Mouse (Mus musculus) MEL (cell line): ENCODE data around the gene Ppp4r3a.

Experiments
- CTCF ChIP-seq, 3 experiments: IDR thresholded peaks in 2 of 3; conservative IDR thresholded peaks in 1 of 3; 2 replicates each; pipeline ENCODE4 v1.5.1; 2011 to 2012; ENCODE audit warnings: low read length in 3 of 3, low read depth in 2 of 3, mild to moderate bottlenecking in 2 of 3, improper control_type of control experiment in 1 of 3, inconsistent platforms in 1 of 3, mixed read lengths in 1 of 3, moderate library complexity in 1 of 3; ENCODE audit not compliant: control insufficient read depth in 1 of 3, insufficient read depth in 1 of 3, poor library complexity in 1 of 3, severe bottlenecking in 1 of 3
- JUND ChIP-seq: IDR thresholded peaks from 2 replicates; pipeline ENCODE4 v1.6.1; 2011; ENCODE audit warnings: low read depth, mild to moderate bottlenecking, improper control_type of control experiment, low read length
- POLR2AphosphoS5 ChIP-seq: IDR thresholded peaks from 2 replicates; pipeline ENCODE4 v1.6.1; 2012; ENCODE audit warnings: low read depth, borderline replicate concordance, mild to moderate bottlenecking, inconsistent platforms, low read length, moderate library complexity, mixed read lengths

DNA sequence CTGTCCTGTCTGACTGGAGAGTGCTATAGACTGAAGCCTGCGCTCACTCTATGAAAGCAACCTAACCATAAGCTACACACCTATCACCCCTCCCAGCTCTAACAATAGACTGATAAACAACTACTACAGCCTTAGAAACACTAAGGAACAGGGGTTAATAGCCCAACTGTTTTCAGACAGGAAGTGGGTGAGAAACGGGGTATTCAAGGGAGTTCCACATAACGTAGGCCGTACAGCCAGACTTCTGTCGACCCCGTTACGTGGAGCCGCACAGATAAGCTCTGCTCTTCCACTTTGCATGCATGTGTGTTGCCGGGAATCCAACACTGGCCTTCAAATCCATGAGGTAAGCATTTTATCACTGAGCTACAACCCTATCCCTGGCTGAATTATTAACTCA lies 76.1 kb downstream of the Ppp4r3a start:
- no peak for TF ChIP-seq CTCF (IDR thresholded peaks at IDR 0.05 in 2 of 3, conservative IDR thresholded peaks at IDR 0.05 in 1 of 3; ENCODE audit: control insufficient read depth in 1 of 3, insufficient read depth in 1 of 3, low read depth in 2 of 3, low read length in 3 of 3, poor library complexity in 1 of 3, severe bottlenecking in 1 of 3)
- no peak for TF ChIP-seq JUND
- no peak for TF ChIP-seq POLR2AphosphoS5
